Mouse (Mus musculus): Measurements from ENCODE around the gene Guca2a. TPM values are rescaled to one million over a fixed set of nuclear protein-coding genes. Genes with fewer than 3 reads are reported as not detected.

Guca2a gene
- total RNA-seq, 4 experiments from 2014 or later, result 0.68 TPM; not detected in 3

Other genes starting within 250 kb of the Guca2a start
- gene Ccdc30, start 222.2 kb upstream of the Guca2a start, total RNA-seq (2022), result 10 to 100 TPM; 20.9 to 24.6 (median 23.2) TPM
- gene Ppcs, start 215.3 kb upstream of the Guca2a start, total RNA-seq (2022), result 1 to 10 TPM; 5.0 to 6.8 (median 6.0) TPM
- gene Zmynd12, start 214.9 kb upstream of the Guca2a start, total RNA-seq (2022), result 1 to 10 TPM in 1 of 4 experiments, under 1 TPM in 3; 0.46 to 1.2 (median 0.76) TPM
- gene Rimkla, start 145.1 kb upstream of the Guca2a start, total RNA-seq (2022), result 10 to 100 TPM; 10.2 to 11.2 (median 11.0) TPM
- 100 to 1,000 TPM in 1 of 4 experiments, 10 to 100 TPM in 3; 65.1 to 100 (median 78.9) TPM for gene Foxj3, start 100.7 kb upstream of the Guca2a start, total RNA-seq (2022)
- 10 to 100 TPM; 16.3 to 18.6 (median 17.1) TPM for gene Frg2f1, start 98.2 kb upstream of the Guca2a start, total RNA-seq (2022)
- not detected for gene Guca2b, start 21.2 kb downstream of the Guca2a start, total RNA-seq (2022)
- 10 to 100 TPM; 44.8 to 49.2 (median 47.6) TPM for gene Hivep3, start 96.1 kb downstream of the Guca2a start, total RNA-seq (2022)